Mouse (Mus musculus) neural tube, embryonic 12.5 days (tissue): ENCODE results near the gene Atxn1. TPM values are rescaled to one million over a fixed set of nuclear protein-coding genes. Genes with fewer than 3 reads are reported as not detected.

Experiments used
- ATAC-seq: fragments of 200-750 bp; cut with Nextera tagmentation; 2 replicates; pipeline ENCODE4 v1.8.0; 2017; ENCODE audit warnings: low read depth, mild to moderate bottlenecking, moderate TSS enrichment, moderate library complexity; ENCODE audit not compliant: low FRiP score
- H3K27ac ChIP-seq: fragments of 300-500 bp; sonication (generic); 2 replicates; pipeline ENCODE4 v1.5.1; 2016
- H3K27me3 ChIP-seq: fragments of 300-500 bp; sonication (generic); replicated peaks from 2 replicates; pipeline ENCODE4 v1.6.1; 2016; ENCODE audit warnings: mild to moderate bottlenecking
- H3K36me3 ChIP-seq: fragments of 300-500 bp; sonication (generic); 2 replicates; pipeline ENCODE4 v1.6.1; 2016; ENCODE audit warnings: mild to moderate bottlenecking
- H3K4me1 ChIP-seq: fragments of 300-500 bp; sonication (generic); 2 replicates; pipeline ENCODE4 v1.6.1; 2016
- H3K4me2 ChIP-seq: fragments of 300-500 bp; sonication (generic); replicated peaks from 2 replicates; pipeline ENCODE4 v1.6.1; 2016; ENCODE audit warnings: mild to moderate bottlenecking
- H3K4me3 ChIP-seq: fragments of 300-500 bp; sonication (generic); 2 replicates; pipeline ENCODE4 v1.5.1; 2016
- H3K9ac ChIP-seq: fragments of 300-500 bp; sonication (generic); 2 replicates; pipeline ENCODE4 v1.6.1; 2016; ENCODE audit warnings: mild to moderate bottlenecking
- H3K9me3 ChIP-seq: fragments of 300-500 bp; sonication (generic); 2 replicates; pipeline ENCODE4 v1.6.1; 2016; ENCODE audit warnings: mild to moderate bottlenecking
- WGBS: fragments of 180-500 bp; shearing (Covaris S2); methylation state at CpG from one replicate; pipeline ENCODE4 v1.1.7; 2016; 5-methylcytosine and 5-hydroxymethylcytosine counted together
- polyA plus RNA-seq: library from polyadenylated mRNA; unstranded; fragments of >200 nt; fragmentation: Nextera tagmentation; extraction: Ambion mirVana; gene quantifications from 2 replicates; pipeline ENCODE4 v1.2.1, GENCODE M21; 2016

Gene Atxn1
- polyA plus RNA-seq, 1 experiment from 2014 or later, result 3.4 TPM

DNA sequence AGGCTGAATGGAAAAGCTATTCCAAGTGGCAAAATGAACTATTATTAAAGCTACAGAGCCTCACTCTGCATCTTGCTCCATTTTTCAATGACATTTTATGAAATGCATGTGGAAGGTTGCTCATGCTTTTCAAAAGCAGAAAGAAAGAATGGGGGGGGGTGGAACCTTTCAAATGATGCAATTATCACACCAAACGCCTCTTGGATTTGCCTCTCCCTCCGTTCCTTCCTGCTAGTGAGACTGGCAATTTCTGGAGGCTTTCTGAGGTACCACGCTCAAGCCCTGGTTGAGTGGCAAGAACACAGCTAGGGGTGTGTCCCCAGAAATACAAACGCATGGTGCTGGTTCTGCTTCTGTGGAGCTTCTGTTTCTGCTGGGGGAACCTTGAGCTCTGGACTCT is 60.4 kb downstream of the Atxn1 start:
- no peaks in the 10 kb centered on the region for H3K36me3 ChIP-seq
- ATAC-seq, result no peak
- 83% methylated on average over 4 of the region's 4 CpGs for WGBS
- no peaks in the 10 kb centered on the region for H3K27me3 ChIP-seq
- no peak overlapping the region for H3K27ac ChIP-seq
- no peak overlapping the region for H3K4me2 ChIP-seq
- no peak overlapping the region for H3K9ac ChIP-seq
- H3K4me1 ChIP-seq, result no peaks in the 10 kb centered on the region
- no peaks in the 10 kb centered on the region for H3K9me3 ChIP-seq
- no peak overlapping the region for H3K4me3 ChIP-seq

DNA sequence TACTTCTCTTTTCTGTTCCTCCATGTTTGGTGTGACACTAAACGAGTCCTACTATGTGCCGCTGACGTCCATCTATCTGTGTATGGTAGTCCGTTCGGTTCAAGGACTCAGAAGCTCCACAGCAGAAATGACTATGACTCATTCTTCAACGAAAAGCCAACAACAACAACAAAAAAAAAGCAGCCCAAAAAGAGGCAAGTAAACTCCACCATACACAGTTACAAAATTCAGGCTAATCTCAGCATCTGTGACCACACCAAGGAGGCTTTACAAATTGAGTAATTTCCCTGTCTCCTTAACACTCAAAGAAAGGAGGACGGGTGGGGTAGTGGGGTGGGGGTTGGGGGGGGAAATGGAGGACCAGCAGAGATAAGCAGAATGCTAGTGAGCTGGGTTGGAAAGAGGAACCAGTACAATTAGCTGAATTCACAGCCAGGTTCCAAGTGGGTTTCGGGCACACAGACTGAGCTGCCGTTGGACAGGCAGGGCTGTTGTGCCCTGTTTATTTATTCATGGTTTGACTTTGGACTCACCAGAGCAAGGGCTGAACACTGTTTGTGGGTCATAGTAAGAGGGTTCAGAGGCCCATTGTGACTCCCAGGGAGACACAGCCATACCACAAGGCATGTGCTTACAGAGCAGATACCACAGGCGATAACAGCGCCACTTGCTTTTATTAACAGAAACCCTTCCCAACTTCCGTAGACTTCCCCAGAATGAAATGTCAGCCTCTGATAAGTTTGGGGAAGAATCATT is 61.1 kb downstream of the Atxn1 start:
- Histone ChIP-seq H3K4me3 (no peak overlapping the region), H3K4me2 (no peak overlapping the region), H3K27ac (no peak overlapping the region), H3K27me3 (no peaks in the 10 kb centered on the region), H3K9me3 (no peaks in the 10 kb centered on the region), H3K36me3 (no peaks in the 10 kb centered on the region), H3K9ac (no peak overlapping the region), H3K4me1 (no peaks in the 10 kb centered on the region)
- WGBS, result 86% methylated on average over 12 of the region's 12 CpGs
- no peak for ATAC-seq

DNA sequence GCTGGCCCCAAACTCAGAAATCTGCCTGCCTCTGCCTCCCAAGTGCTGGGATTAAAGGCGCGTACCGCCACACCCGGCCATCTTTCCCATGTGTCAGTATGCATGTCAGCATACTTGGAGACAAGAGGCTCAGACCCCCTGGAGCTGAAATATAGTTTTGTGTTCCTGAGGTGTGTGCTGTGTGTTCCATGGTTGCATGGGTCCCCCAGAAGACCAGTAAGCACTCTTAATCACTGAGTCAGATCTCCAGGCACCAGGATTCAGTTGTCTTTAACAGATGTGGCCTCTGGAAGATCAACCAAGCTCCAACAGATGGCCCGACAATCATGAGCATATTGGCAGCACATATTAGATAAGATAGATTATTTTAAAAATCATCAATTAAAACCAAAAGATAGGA is 62.4 kb downstream of the Atxn1 start:
- Histone ChIP-seq H3K27me3 (no peaks in the 10 kb centered on the region), H3K9me3 (no peaks in the 10 kb centered on the region), H3K4me1 (peaks cover 3% of the 10 kb centered on the region; the same call in 1 of the 2 replicates), H3K4me2 (no peak overlapping the region), H3K9ac (no peak overlapping the region), H3K27ac (no peak overlapping the region), H3K4me3 (no peak overlapping the region), H3K36me3 (no peaks in the 10 kb centered on the region)
- ATAC-seq, result no peak
- 97% methylated on average over 5 of the region's 5 CpGs for WGBS

DNA sequence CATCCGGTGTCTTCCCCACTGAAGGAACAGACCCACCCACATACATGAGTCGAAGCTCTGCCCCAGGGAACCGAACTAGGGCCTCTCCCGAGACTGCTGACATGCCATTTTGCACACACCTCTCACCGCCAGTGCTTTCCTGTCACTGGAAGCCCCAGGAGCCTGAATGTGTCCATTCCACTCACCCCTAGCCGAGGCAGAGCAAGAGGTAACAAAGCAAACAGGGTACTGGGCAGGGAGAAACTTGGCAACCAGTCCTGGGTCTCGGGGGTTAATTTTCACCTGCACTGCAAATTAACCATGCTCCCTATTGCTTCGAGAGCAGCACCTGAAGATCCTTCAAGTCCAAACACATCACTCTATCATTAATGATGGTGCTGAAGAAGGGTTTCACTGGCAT is 64.0 kb downstream of the Atxn1 start:
- 88% methylated on average over 8 of the region's 8 CpGs for WGBS
- Histone ChIP-seq H3K9ac (no peak overlapping the region), H3K4me2 (no peak overlapping the region), H3K36me3 (no peaks in the 10 kb centered on the region), H3K9me3 (no peaks in the 10 kb centered on the region), H3K27me3 (no peaks in the 10 kb centered on the region), H3K4me1 (peaks cover 3% of the 10 kb centered on the region; the same call in 1 of the 2 replicates), H3K4me3 (no peak overlapping the region), H3K27ac (no peak overlapping the region)
- no peak for ATAC-seq

DNA sequence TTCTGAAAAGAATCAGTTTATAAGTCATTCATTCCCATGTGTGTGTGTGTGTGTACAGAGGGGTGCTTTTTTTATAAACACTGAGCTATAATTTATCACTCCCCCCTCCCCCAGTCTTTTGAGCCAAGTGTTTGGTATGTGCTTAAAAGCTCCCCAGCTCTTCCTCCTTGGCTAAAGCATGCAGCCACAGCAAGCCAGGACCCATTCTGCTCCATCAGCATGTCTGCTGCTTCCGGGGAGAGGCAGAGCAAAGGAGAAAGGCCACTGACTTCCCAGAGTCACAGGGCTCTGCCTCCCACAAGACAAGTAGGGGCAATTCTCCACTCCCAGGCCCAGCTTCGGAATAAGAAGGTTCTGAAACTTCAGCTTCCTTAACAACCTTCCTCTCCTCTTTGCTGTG is 67.2 kb downstream of the Atxn1 start:
- WGBS, result 59% methylated on average over 2 of the region's 2 CpGs
- Histone ChIP-seq H3K4me3 (no peak overlapping the region), H3K36me3 (no peaks in the 10 kb centered on the region), H3K9ac (no peak overlapping the region), H3K4me1 (peaks cover 7% of the 10 kb centered on the region; the same call in 1 of the 2 replicates), H3K27ac (no peak overlapping the region), H3K4me2 (no peak overlapping the region), H3K9me3 (no peaks in the 10 kb centered on the region), H3K27me3 (no peaks in the 10 kb centered on the region)
- no peak for ATAC-seq

GRCm38 (mm10) chr13:45894760-45895159 is 70.0 kb downstream of the Atxn1 start:
- H3K27ac ChIP-seq, result no peak overlapping the region
- H3K36me3 ChIP-seq, result no peaks in the 10 kb centered on the region
- no peaks in the 10 kb centered on the region for H3K27me3 ChIP-seq
- WGBS, result 70% methylated on average over 10 of the region's 10 CpGs
- H3K9me3 ChIP-seq, result no peaks in the 10 kb centered on the region
- no peak overlapping the region for H3K9ac ChIP-seq
- no peak for ATAC-seq
- no peak overlapping the region for H3K4me2 ChIP-seq
- H3K4me3 ChIP-seq, result no peak overlapping the region
- peaks cover 7% of the 10 kb centered on the region; the same call in 1 of the 2 replicates for H3K4me1 ChIP-seq

GRCm38 (mm10) chr13:45894234-45894633 is 70.6 kb downstream of the Atxn1 start:
- no peak overlapping the region for H3K4me2 ChIP-seq
- no peaks in the 10 kb centered on the region for H3K9me3 ChIP-seq
- WGBS, result 89% methylated on average over 6 of the region's 6 CpGs
- peaks cover 7% of the 10 kb centered on the region; the same call in 1 of the 2 replicates for H3K4me1 ChIP-seq
- ATAC-seq, result no peak
- no peaks in the 10 kb centered on the region for H3K36me3 ChIP-seq
- no peaks in the 10 kb centered on the region for H3K27me3 ChIP-seq
- H3K27ac ChIP-seq, result no peak overlapping the region
- no peak overlapping the region for H3K9ac ChIP-seq
- no peak overlapping the region for H3K4me3 ChIP-seq

- Histone ChIP-seq H3K27me3 (no peaks in the 10 kb centered on the region), H3K4me3 (no peak overlapping the region), H3K27ac (no peak overlapping the region), H3K4me2 (no peak overlapping the region), H3K4me1 (0 out of 2 replicates have a peak, but pooled peaks cover 4% of the 10 kb centered on the region), H3K9ac (no peak overlapping the region), H3K9me3 (no peaks in the 10 kb centered on the region), H3K36me3 (no peaks in the 10 kb centered on the region)
- WGBS, result 85% methylated on average over 2 of the region's 2 CpGs
- no peak for ATAC-seq
Observed at GRCm38 (mm10) chr13:45891073-45891472, 73.7 kb downstream of the Atxn1 start.

GRCm38 (mm10) chr13:45888953-45889749 is 75.7 kb downstream of the Atxn1 start:
- no peak for ATAC-seq
- no peaks in the 10 kb centered on the region for H3K36me3 ChIP-seq
- no peaks in the 10 kb centered on the region for H3K27me3 ChIP-seq
- no peak overlapping the region for H3K4me2 ChIP-seq
- H3K4me1 ChIP-seq, result no peaks in the 10 kb centered on the region
- H3K9me3 ChIP-seq, result no peaks in the 10 kb centered on the region
- WGBS, result 71% methylated on average over 9 of the region's 9 CpGs
- H3K27ac ChIP-seq, result no peak overlapping the region
- H3K9ac ChIP-seq, result no peak overlapping the region
- H3K4me3 ChIP-seq, result no peak overlapping the region

- H3K27ac ChIP-seq, result no peak overlapping the region
- ATAC-seq, result no peak
- no peaks in the 10 kb centered on the region for H3K9me3 ChIP-seq
- H3K4me2 ChIP-seq, result no peak overlapping the region
- no peaks in the 10 kb centered on the region for H3K36me3 ChIP-seq
- no peak overlapping the region for H3K4me3 ChIP-seq
- no peaks in the 10 kb centered on the region for H3K27me3 ChIP-seq
- H3K4me1 ChIP-seq, result 0 out of 2 replicates have a peak, but pooled peaks cover 3% of the 10 kb centered on the region
- no peak overlapping the region for H3K9ac ChIP-seq
- 91% methylated on average over 7 of the region's 7 CpGs for WGBS
Observed at GRCm38 (mm10) chr13:45884878-45885277, 79.9 kb downstream of the Atxn1 start.

DNA sequence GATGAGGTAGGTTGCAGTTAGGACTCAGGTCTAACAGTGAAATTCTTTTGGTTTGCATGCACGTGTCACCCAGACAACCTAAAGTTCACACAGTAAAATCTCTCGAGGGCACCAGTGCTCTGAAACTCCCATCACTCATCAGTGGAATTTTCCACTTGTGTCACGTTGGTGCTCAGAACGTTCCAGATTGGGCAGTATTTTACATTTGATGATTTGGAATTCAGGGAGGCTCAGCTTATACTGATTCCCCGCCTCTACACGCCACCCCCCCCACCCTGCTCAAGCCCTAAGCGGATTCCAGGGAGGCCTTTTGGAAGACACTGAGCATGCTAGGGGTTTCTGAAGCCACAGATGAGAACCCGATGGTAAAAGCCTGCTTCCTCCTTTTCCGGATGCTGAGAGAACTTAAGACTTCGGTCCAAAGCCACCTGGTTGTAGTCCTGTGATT is 81.0 kb downstream of the Atxn1 start:
- H3K27me3 ChIP-seq, result no peaks in the 10 kb centered on the region
- H3K4me1 ChIP-seq, result 0 out of 2 replicates have a peak, but pooled peaks cover 3% of the 10 kb centered on the region
- H3K4me3 ChIP-seq, result no peak overlapping the region
- H3K36me3 ChIP-seq, result no peaks in the 10 kb centered on the region
- ATAC-seq, result no peak
- no peak overlapping the region for H3K9ac ChIP-seq
- H3K27ac ChIP-seq, result no peak overlapping the region
- WGBS, result 80% methylated on average over 10 of the region's 10 CpGs
- no peak overlapping the region for H3K4me2 ChIP-seq
- H3K9me3 ChIP-seq, result no peaks in the 10 kb centered on the region

- no peaks in the 10 kb centered on the region for H3K36me3 ChIP-seq
- 0 out of 2 replicates have a peak, but pooled peaks cover 3% of the 10 kb centered on the region for H3K4me1 ChIP-seq
- H3K9ac ChIP-seq, result no peak overlapping the region
- no peak overlapping the region for H3K27ac ChIP-seq
- no peak overlapping the region for H3K4me3 ChIP-seq
- 68% methylated on average over 3 of the region's 3 CpGs for WGBS
- H3K27me3 ChIP-seq, result no peaks in the 10 kb centered on the region
- ATAC-seq, result no peak
- no peaks in the 10 kb centered on the region for H3K9me3 ChIP-seq
- no peak overlapping the region for H3K4me2 ChIP-seq
Observed at GRCm38 (mm10) chr13:45882976-45883440, 81.8 kb downstream of the Atxn1 start.
